Mouse (Mus musculus): ENCODE measurements around the gene Pnmal2. TPM values are rescaled to one million over a fixed set of nuclear protein-coding genes. Genes with fewer than 3 reads are reported as not detected.

The Pnmal2 gene
- polyA plus RNA-seq, 1 experiment from 2014 or later = 5.1 TPM

DNA sequence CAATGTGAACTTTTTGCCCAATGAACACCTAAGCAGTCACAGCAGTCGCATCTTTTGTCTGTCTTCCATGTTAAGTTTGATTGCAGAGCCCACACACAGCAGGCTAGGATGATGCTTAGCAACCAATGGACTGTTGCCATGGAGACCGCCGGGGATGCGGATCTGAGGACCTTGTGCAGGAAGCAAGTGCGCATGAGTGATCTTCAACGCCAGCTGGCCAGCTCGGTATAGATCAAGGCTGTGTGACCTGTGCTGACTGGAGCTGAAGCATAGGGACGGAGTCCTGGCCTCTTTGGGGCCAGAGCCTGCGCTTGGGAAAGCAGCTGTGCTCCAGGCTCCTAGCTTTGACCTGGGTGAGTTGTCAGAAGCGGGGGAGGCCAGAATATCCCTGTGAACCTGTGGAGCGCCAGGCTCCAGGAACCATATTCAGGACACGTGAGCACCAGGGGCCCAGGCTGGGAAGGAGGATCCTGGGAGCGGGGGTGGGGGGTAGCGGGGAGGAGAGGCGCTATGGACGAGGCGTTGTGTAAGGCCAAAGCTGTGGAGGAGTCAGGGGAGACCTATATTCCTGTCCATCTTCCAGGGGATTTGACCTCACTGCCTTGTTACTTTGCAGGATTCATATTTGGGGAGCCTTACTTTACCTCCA, 15.2 kb downstream of the Pnmal2 start, which contains the start of gene Pnmal1:
Gene Pnmal1, plus strand, starts transcription at position 141 of the 649 bp plus-strand sequence.
- 22% methylated on average over 17 of the region's 17 CpGs for WGBS

DNA sequence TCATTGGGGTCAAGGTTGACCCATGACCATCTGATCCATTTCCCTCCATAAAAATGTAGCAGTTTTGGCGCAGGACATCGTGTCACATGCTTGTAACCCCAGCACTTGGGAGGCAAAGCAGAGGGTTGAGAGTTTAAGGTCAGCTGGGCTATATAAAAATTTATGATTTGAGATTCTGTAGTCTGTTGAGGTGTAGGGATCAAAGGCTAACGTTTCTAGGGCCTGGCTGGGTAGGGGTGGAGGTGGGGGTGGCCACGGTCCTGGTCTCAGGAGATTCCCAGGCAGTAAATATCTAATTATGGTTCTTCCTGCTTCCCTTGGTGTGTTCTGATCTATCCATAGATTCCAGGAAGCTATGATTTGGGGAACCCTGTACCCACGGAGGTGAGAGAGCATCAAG, 17.2 kb downstream of the Pnmal2 start:
- Histone ChIP-seq H3K9ac (ENCODE audit: low read length) (no peak overlapping the region), H3K4me3 (ENCODE audit: low read length) (no peak overlapping the region), H3K27ac (ENCODE audit: low read length) (no peak overlapping the region), H3K4me2 (ENCODE audit: low read depth, low read length) (no peak overlapping the region), H3K36me3 (ENCODE audit: control insufficient read depth, insufficient read depth, low read length) (no peaks in the 10 kb centered on the region), H3K9me3 (ENCODE audit: control insufficient read depth, low read length) (no peaks in the 10 kb centered on the region), H3K27me3 (ENCODE audit: control insufficient read depth, insufficient read depth, low read depth, low read length) (no peaks in the 10 kb centered on the region; the same call in 1 of the 2 replicates), H3K4me1 (replicated peaks; ENCODE audit: control insufficient read depth, insufficient read depth, low read length) (no peaks in the 10 kb centered on the region)
- ATAC-seq (ENCODE audit: low read depth) = no peak
- WGBS = 65% methylated on average over 5 of the region's 5 CpGs

More for the DNA sequence above, 15.2 kb downstream of the Pnmal2 start, which contains the start of gene Pnmal1:
- no peak within 1 kb of the TSS for H3K27ac ChIP-seq (ENCODE audit: low read length)
- H3K4me1 ChIP-seq (replicated peaks; ENCODE audit: control insufficient read depth, insufficient read depth, low read length) = no peaks in the 10 kb centered on the region
- no peaks in the 10 kb centered on the region for H3K9me3 ChIP-seq (ENCODE audit: control insufficient read depth, low read length)
- ATAC-seq (ENCODE audit: low read depth) = peak; percentile 23; the same call in 1 of the 2 replicates
- H3K9ac ChIP-seq (ENCODE audit: low read length) = no peak within 1 kb of the TSS
- no peak within 1 kb of the TSS for H3K4me3 ChIP-seq (ENCODE audit: low read length)
- H3K27me3 ChIP-seq (ENCODE audit: control insufficient read depth, insufficient read depth, low read depth, low read length) = no peaks in the 10 kb centered on the region; the same call in 1 of the 2 replicates
- H3K4me2 ChIP-seq (ENCODE audit: low read depth, low read length) = no peak within 1 kb of the TSS
- H3K36me3 ChIP-seq (ENCODE audit: control insufficient read depth, insufficient read depth, low read length) = no peaks in the 10 kb centered on the region

DNA sequence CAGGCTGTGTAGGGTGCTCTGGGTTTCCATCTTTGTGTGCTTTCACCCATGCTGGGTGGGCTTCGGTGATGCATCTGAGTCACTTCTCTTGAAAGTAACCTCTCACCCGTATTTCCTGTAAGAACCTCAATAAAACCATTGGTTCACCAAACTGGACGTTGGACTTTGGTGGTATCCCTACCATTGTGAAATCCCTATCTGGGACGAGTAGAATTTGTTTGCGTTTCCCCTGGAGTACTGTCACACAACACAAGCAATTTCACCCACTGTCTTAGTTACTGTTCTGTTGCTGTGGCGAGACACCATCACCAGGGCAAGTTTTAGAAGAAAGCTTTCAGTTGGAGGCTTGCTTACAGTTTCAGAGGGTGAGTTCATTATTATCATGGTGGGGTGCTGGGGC, 23.9 kb downstream of the Pnmal2 start:
- no peak overlapping the region for H3K4me2 ChIP-seq (ENCODE audit: low read depth, low read length)
- 0 out of 2 replicates have a peak, but pooled peaks cover 3% of the 10 kb centered on the region for H3K9me3 ChIP-seq (ENCODE audit: control insufficient read depth, low read length)
- WGBS = 88% methylated on average over 6 of the region's 6 CpGs
- no peak overlapping the region for H3K27ac ChIP-seq (ENCODE audit: low read length)
- H3K4me1 ChIP-seq (replicated peaks; ENCODE audit: control insufficient read depth, insufficient read depth, low read length) = no peaks in the 10 kb centered on the region
- ATAC-seq (ENCODE audit: low read depth) = no peak
- H3K27me3 ChIP-seq (ENCODE audit: control insufficient read depth, insufficient read depth, low read depth, low read length) = no peaks in the 10 kb centered on the region
- H3K4me3 ChIP-seq (ENCODE audit: low read length) = no peak overlapping the region
- no peaks in the 10 kb centered on the region for H3K36me3 ChIP-seq (ENCODE audit: control insufficient read depth, insufficient read depth, low read length)
- no peak overlapping the region for H3K9ac ChIP-seq (ENCODE audit: low read length)

DNA sequence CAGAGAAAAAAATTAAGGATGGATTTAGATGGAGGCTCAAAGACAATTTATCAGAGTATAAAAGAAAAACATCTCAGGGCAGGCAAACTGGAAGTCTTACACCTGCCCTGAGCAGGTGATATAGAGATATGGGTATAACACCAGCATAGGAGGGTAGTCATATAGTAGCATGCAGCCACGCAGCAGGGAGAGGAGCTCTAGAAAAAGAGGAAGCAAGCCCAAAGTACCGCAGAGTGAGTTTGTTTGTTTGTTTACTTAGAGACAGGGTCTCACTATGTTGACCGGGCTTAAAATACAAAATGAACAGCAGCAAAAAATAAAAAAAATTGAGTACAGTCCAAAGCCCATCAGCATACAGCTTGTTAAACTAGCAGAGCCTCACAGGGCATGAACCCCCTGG, 26.7 kb downstream of the Pnmal2 start:
- no peak for ATAC-seq (ENCODE audit: low read depth)
- Histone ChIP-seq H3K27me3 (ENCODE audit: control insufficient read depth, insufficient read depth, low read depth, low read length) (no peaks in the 10 kb centered on the region), H3K9ac (ENCODE audit: low read length) (no peak overlapping the region), H3K27ac (ENCODE audit: low read length) (no peak overlapping the region), H3K36me3 (ENCODE audit: control insufficient read depth, insufficient read depth, low read length) (no peaks in the 10 kb centered on the region), H3K4me3 (ENCODE audit: low read length) (no peak overlapping the region), H3K4me1 (replicated peaks; ENCODE audit: control insufficient read depth, insufficient read depth, low read length) (no peaks in the 10 kb centered on the region; the same call in 1 of the 2 replicates), H3K9me3 (ENCODE audit: control insufficient read depth, low read length) (0 out of 2 replicates have a peak, but pooled peaks cover 3% of the 10 kb centered on the region), H3K4me2 (ENCODE audit: low read depth, low read length) (no peak overlapping the region)
- WGBS = 58% methylated on average over 3 of the region's 3 CpGs

DNA sequence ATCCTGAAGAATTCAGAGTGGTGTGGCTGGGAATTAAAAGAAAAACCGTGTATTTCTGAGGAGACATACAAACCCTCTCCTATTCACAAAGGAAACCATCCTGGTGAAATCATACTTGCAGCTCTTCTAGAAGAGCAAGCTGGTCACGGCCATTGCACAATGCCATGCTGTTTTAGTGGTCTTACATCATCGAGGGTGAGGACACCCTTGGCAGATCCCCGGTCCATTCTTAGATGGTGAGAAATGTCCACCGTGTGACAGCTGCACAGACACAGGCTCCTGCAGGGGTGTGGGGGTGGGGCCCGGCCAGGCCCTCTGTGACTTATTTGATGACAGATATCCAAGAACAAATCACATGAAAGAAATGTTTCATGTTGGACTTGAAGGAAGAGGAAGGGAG, 29.5 kb downstream of the Pnmal2 start:
- peak; percentile 93 for ATAC-seq (ENCODE audit: low read depth)
- H3K4me3 ChIP-seq (ENCODE audit: low read length) = no peak overlapping the region
- no peaks in the 10 kb centered on the region for H3K9me3 ChIP-seq (ENCODE audit: control insufficient read depth, low read length)
- H3K4me2 ChIP-seq (ENCODE audit: low read depth, low read length) = no peak overlapping the region
- peak overlapping the region; percentile 34 for H3K27ac ChIP-seq (ENCODE audit: low read length)
- H3K27me3 ChIP-seq (ENCODE audit: control insufficient read depth, insufficient read depth, low read depth, low read length) = no peaks in the 10 kb centered on the region
- H3K9ac ChIP-seq (ENCODE audit: low read length) = no peak overlapping the region
- no peaks in the 10 kb centered on the region for H3K36me3 ChIP-seq (ENCODE audit: control insufficient read depth, insufficient read depth, low read length)
- 38% methylated on average over 6 of the region's 6 CpGs for WGBS
- no peaks in the 10 kb centered on the region; the same call in 1 of the 2 replicates for H3K4me1 ChIP-seq (replicated peaks; ENCODE audit: control insufficient read depth, insufficient read depth, low read length)

DNA sequence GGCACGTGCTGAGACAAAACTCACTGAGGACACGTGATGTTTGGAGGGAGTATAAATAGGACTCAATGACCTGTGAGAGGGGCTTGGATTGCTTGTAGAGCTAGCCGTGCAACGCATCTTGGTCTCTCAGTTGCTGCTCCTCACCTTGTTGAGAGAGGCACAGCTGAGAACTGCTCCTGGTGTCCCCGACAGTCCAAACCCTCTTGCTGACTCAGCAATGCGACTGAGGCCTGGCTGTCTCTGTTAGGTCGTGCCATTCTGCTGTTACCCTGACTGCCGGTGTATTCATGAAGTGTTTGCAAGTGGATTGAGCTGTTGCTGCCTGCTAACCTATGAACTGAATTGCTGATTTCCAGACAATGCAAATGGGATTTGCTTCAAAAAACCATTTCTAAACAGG, 31.8 kb downstream of the Pnmal2 start:
- Histone ChIP-seq H3K9me3 (ENCODE audit: control insufficient read depth, low read length) (no peaks in the 10 kb centered on the region), H3K27ac (ENCODE audit: low read length) (no peak overlapping the region), H3K9ac (ENCODE audit: low read length) (no peak overlapping the region), H3K36me3 (ENCODE audit: control insufficient read depth, insufficient read depth, low read length) (no peaks in the 10 kb centered on the region), H3K4me2 (ENCODE audit: low read depth, low read length) (no peak overlapping the region), H3K4me3 (ENCODE audit: low read length) (no peak overlapping the region), H3K4me1 (replicated peaks; ENCODE audit: control insufficient read depth, insufficient read depth, low read length) (peaks cover 4% of the 10 kb centered on the region), H3K27me3 (ENCODE audit: control insufficient read depth, insufficient read depth, low read depth, low read length) (no peaks in the 10 kb centered on the region)
- WGBS = 38% methylated on average over 8 of the region's 8 CpGs
- ATAC-seq (ENCODE audit: low read depth) = no peak

DNA sequence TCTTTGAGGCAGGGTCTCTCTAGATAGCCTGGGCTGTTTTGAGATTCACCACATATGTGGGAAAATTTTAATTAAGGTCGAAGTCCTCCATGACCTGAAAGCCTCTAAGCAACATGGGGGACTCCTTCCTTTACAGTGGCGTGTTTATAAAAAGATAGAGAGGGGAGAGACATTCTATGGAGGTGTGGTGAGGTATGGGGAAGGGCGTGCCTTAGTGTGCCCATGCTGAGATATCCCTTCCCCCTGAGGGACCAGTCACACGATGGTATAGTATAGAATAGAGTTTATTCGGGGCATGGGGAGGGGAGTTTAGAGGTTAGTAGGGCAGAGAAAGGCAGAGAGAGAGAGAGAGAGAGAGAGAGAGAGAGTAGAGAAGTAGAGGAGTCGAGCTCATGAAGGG, 33.7 kb downstream of the Pnmal2 start:
- whole genome bisulfite sequencing = 76% methylated on average over 6 of the region's 6 CpGs
- H3K27me3 ChIP-seq (ENCODE audit: control insufficient read depth, insufficient read depth, low read depth, low read length) = no peaks in the 10 kb centered on the region
- no peaks in the 10 kb centered on the region for H3K36me3 ChIP-seq (ENCODE audit: control insufficient read depth, insufficient read depth, low read length)
- no peak overlapping the region for H3K4me3 ChIP-seq (ENCODE audit: low read length)
- no peaks in the 10 kb centered on the region for H3K9me3 ChIP-seq (ENCODE audit: control insufficient read depth, low read length)
- peaks cover 4% of the 10 kb centered on the region for H3K4me1 ChIP-seq (replicated peaks; ENCODE audit: control insufficient read depth, insufficient read depth, low read length)
- no peak for ATAC-seq (ENCODE audit: low read depth)
- no peak overlapping the region for H3K27ac ChIP-seq (ENCODE audit: low read length)
- H3K4me2 ChIP-seq (ENCODE audit: low read depth, low read length) = no peak overlapping the region
- H3K9ac ChIP-seq (ENCODE audit: low read length) = no peak overlapping the region

DNA sequence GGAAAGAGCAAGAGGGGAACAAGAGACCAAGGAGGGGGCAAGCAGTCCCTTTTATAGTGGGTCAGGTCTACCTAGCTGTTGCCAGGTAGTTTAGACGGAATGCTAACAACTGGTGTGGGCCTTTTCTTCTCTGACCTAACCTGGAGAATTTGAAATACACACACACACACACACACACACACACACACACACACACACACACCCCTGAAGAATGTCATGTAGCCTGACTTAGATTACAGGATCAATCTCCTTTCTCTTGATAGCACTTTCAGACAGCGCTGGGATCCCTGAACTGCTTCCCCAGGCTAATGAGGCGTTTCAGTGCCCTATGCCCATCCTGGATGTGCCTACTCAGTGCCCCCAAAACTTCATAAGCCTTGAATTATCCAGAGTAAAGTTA, 34.1 kb downstream of the Pnmal2 start:
- Histone ChIP-seq H3K4me2 (ENCODE audit: low read depth, low read length) (no peak overlapping the region), H3K4me3 (ENCODE audit: low read length) (no peak overlapping the region), H3K27me3 (ENCODE audit: control insufficient read depth, insufficient read depth, low read depth, low read length) (no peaks in the 10 kb centered on the region), H3K4me1 (replicated peaks; ENCODE audit: control insufficient read depth, insufficient read depth, low read length) (peaks cover 4% of the 10 kb centered on the region), H3K36me3 (ENCODE audit: control insufficient read depth, insufficient read depth, low read length) (no peaks in the 10 kb centered on the region), H3K9me3 (ENCODE audit: control insufficient read depth, low read length) (no peaks in the 10 kb centered on the region), H3K9ac (ENCODE audit: low read length) (no peak overlapping the region), H3K27ac (ENCODE audit: low read length) (no peak overlapping the region)
- no peak for ATAC-seq (ENCODE audit: low read depth)
- WGBS = 88% methylated on average over 3 of the region's 3 CpGs

DNA sequence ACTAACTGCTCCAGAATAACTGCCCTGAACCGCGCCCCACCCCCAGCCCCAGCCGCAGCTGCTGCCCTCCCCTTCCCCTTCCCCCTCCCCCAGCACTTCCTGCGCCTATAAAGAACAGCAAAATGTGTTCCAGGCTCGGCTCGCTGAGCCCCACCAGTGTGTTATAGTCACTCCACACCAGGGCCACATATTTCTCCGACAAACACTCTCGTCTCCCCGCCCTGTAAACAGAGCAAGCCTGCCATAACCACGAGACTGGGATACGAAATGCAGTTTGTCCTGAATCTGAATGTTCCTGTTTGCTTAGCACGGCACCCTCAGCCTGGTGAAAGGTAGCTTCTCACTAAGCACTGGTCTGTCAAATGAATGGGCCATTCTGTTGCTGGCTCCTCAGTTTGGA, 35.9 kb downstream of the Pnmal2 start:
- Histone ChIP-seq H3K27ac (ENCODE audit: low read length) (peak overlapping the region; percentile 56), H3K4me2 (ENCODE audit: low read depth, low read length) (peak overlapping the region; percentile 48), H3K9me3 (ENCODE audit: control insufficient read depth, low read length) (no peaks in the 10 kb centered on the region), H3K27me3 (ENCODE audit: control insufficient read depth, insufficient read depth, low read depth, low read length) (no peaks in the 10 kb centered on the region), H3K9ac (ENCODE audit: low read length) (peak overlapping the region; percentile 12; the same call in 1 of the 2 replicates), H3K36me3 (ENCODE audit: control insufficient read depth, insufficient read depth, low read length) (no peaks in the 10 kb centered on the region), H3K4me1 (replicated peaks; ENCODE audit: control insufficient read depth, insufficient read depth, low read length) (peaks cover 4% of the 10 kb centered on the region), H3K4me3 (ENCODE audit: low read length) (peak overlapping the region; percentile 25)
- ATAC-seq (ENCODE audit: low read depth) = peak; percentile 84
- 2% methylated on average over 12 of the region's 12 CpGs for WGBS

Measured in lung, embryonic 16.5 days (tissue).